Mouse (Mus musculus): Measurements from ENCODE around the gene Zfp319.
A peak's percentile ranks its signal among the peaks of the same experiment; 100 is the strongest.

DNA sequence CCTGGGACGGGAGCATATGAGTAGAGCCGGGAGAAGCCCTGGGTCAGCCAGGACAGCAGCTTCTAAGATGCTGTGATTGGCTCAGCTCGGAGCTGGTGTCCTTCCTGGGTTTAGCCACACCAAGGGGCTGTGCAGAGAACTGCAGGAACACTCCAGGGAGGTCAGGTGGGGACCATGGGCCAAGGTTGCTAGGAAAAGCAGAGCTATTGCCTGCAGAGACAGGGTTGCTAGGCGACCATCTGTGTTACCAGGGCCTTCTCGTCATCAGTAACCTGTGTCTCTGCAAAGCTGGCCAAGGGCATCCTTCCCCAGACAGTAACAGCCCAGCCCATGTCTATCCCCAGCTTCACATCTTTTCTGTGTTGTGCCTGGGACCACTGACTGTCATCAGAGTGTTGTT, 50.3 kb downstream of the Zfp319 start:
- TF ChIP-seq CTCF (IDR thresholded peaks at IDR 0.05; ENCODE audit: borderline replicate concordance, extremely low read depth, insufficient read depth, insufficient read length) (0 out of 2 replicates have a peak, but pooled peaks have one; percentile 3), POLR2A (IDR thresholded peaks at IDR 0.05; ENCODE audit: borderline replicate concordance, extremely low read depth, insufficient read depth, insufficient read length, poor library complexity, severe bottlenecking) (no peak)

All from brain, embryonic 14.5 days (tissue).